Mouse (Mus musculus) lung, postnatal 0 days (tissue): ENCODE measurements around the gene Meis2. TPM values are rescaled to one million over a fixed set of nuclear protein-coding genes. Genes with fewer than 3 reads are reported as not detected.
A peak's percentile ranks its signal among the peaks of the same experiment; 100 is the strongest.

Experiments used
- ATAC-seq: fragments of 200-750 bp; cut with Nextera tagmentation; 2 replicates; pipeline ENCODE4 v1.8.0; 2017; ENCODE audit warnings: moderate library complexity
- DNase-seq: peaks from one replicate; pipeline ENCODE4 v3.0.0-alpha.2; 2016; ENCODE audit warnings: low spot score
- H3K27ac ChIP-seq: fragments of 300-500 bp; sonication (generic); 2 replicates; pipeline ENCODE4 v1.5.1; 2014; ENCODE audit warnings: antibody characterized with exemption, mild to moderate bottlenecking, low read length, mixed read lengths
- H3K27me3 ChIP-seq: fragments of 300-500 bp; sonication (generic); replicated peaks from 2 replicates; pipeline ENCODE4 v1.6.1; 2014; ENCODE audit warnings: low read length, mixed read lengths; ENCODE audit not compliant: insufficient read depth
- H3K36me3 ChIP-seq: fragments of 300-500 bp; sonication (generic); 2 replicates; pipeline ENCODE4 v1.6.1; 2014; ENCODE audit warnings: low read length, mixed read lengths; ENCODE audit not compliant: insufficient read depth
- H3K4me1 ChIP-seq: fragments of 300-500 bp; sonication (generic); 2 replicates; pipeline ENCODE4 v1.6.1; 2014; ENCODE audit warnings: antibody characterized with exemption, low read depth, low read length, mixed read lengths; ENCODE audit not compliant: insufficient read depth
- H3K4me2 ChIP-seq: fragments of 300-500 bp; sonication (generic); replicated peaks from 2 replicates; pipeline ENCODE4 v1.6.1; 2014; ENCODE audit warnings: low read depth, mild to moderate bottlenecking, low read length, moderate library complexity, mixed read lengths
- H3K4me3 ChIP-seq: fragments of 300-500 bp; sonication (generic); 2 replicates; pipeline ENCODE4 v1.5.1; 2014; ENCODE audit warnings: low read depth, low read length
- H3K9ac ChIP-seq: fragments of 300-500 bp; sonication (generic); replicated peaks from 2 replicates; pipeline ENCODE4 v1.6.1; 2014; ENCODE audit warnings: low read depth, mild to moderate bottlenecking
- H3K9me3 ChIP-seq: fragments of 300-500 bp; sonication (generic); 2 replicates; pipeline ENCODE4 v1.6.1; 2016; ENCODE audit warnings: low read length, mixed read lengths
- CTCF ChIP-seq: IDR thresholded peaks from 2 replicates; pipeline ENCODE4 v1.5.1; 2016; ENCODE audit warnings: antibody characterized with exemption, mild to moderate bottlenecking
- EP300 ChIP-seq: IDR thresholded peaks from 2 replicates; pipeline ENCODE4 v1.6.1; 2016; ENCODE audit warnings: antibody characterized with exemption, mild to moderate bottlenecking, control low read depth
- WGBS: fragments of 180-500 bp; shearing (Covaris S2); extraction: QIAGEN DNeasy Blood & Tissue Kit; methylation state at CpG from one replicate; pipeline ENCODE4 v1.1.7; 2014; 5-methylcytosine and 5-hydroxymethylcytosine counted together
- polyA plus RNA-seq: library from polyadenylated mRNA; unstranded; fragments of >200 nt; fragmentation: Nextera tagmentation; extraction: Ambion mirVana; gene quantifications from 2 replicates; pipeline ENCODE4 v1.2.1, GENCODE M21; 2015

The Meis2 gene
- polyA plus RNA-seq, 1 experiment from 2014 or later = 12.0 TPM

DNA sequence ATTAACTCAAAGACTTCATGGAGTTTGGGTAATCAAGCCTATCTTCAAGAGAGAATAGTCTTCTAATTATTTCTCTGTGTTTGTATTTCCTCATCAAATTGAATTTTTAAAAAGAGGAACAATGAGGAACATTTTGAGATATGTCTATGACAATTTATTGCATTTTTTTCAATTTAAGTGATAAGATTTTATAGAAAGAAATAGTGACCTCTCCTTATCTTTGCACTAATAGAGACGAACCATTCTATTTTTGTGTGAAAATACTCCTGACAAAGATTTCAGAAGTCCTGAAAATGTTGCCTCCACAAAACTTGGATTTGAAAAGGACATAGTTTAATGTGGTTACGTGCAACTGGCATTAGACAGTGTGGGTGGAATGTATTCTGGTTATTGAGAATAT is 131.3 kb downstream of the Meis2 start:
- ATAC-seq (no peak), DNase-seq (no peak)
- Histone ChIP-seq H3K4me3 (no peak overlapping the region), H3K27ac (no peak overlapping the region), H3K9ac (no peak overlapping the region), H3K36me3 (no peaks in the 10 kb centered on the region), H3K4me2 (no peak overlapping the region), H3K4me1 (no peaks in the 10 kb centered on the region), H3K9me3 (no peaks in the 10 kb centered on the region), H3K27me3 (no peaks in the 10 kb centered on the region)
- TF ChIP-seq CTCF (no peak), EP300 (no peak)
- 90% methylated on average over 2 of the region's 2 CpGs for WGBS

DNA sequence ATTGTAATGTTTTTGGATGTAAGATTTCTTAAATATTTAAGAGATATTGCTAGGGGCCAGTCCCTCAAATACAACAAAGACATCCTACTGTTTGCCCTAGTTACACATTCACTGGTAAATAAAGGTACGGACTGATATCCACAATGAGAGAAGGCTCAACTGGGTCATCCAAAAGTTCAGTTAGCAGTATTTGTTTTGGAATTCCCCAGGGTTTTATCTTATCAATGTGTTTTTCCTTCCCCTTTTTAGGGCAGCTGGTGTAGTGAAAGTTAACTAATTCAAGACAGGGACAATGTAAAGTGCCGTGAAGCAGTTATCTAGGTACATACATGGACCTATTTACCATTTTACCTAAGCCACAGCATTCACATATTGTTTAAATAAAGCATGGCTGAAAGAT is 132.4 kb downstream of the Meis2 start:
- TF ChIP-seq EP300 = no peak
- no peak for TF ChIP-seq CTCF
- Histone ChIP-seq H3K4me1 (no peaks in the 10 kb centered on the region), H3K9ac (no peak overlapping the region), H3K4me2 (no peak overlapping the region), H3K4me3 (no peak overlapping the region), H3K27me3 (no peaks in the 10 kb centered on the region), H3K36me3 (no peaks in the 10 kb centered on the region), H3K27ac (no peak overlapping the region), H3K9me3 (no peaks in the 10 kb centered on the region)
- DNase-seq = no peak
- no peak for ATAC-seq
- 44% methylated on average over 2 of the region's 2 CpGs for WGBS

DNA sequence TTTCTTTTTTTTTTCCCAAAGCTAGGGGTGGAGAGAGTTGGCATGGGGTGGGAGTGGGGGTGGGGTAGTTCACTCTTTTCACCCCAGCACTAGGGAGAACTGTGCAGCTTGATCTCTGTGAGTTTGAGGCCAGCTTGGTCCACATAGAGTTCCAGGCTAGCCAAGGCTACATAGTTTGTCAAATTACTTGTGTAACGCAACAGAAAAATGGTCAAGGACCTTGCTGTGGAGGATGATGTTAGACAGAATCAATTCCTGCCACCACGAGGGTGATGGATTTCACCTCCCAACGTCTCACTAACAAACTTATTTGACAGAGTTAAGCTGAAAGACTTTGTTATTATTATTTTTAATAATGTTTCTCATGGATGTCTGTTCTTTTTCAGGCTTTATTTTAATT is 139.9 kb downstream of the Meis2 start:
- Histone ChIP-seq H3K36me3 (no peaks in the 10 kb centered on the region), H3K4me2 (no peak overlapping the region), H3K9ac (no peak overlapping the region), H3K9me3 (no peaks in the 10 kb centered on the region), H3K4me1 (no peaks in the 10 kb centered on the region; the same call in 1 of the 2 replicates), H3K4me3 (no peak overlapping the region), H3K27ac (no peak overlapping the region), H3K27me3 (no peaks in the 10 kb centered on the region)
- TF ChIP-seq EP300 (no peak), CTCF (no peak)
- ATAC-seq (no peak), DNase-seq (no peak)
- WGBS = 73% methylated on average over 3 of the region's 3 CpGs

DNA sequence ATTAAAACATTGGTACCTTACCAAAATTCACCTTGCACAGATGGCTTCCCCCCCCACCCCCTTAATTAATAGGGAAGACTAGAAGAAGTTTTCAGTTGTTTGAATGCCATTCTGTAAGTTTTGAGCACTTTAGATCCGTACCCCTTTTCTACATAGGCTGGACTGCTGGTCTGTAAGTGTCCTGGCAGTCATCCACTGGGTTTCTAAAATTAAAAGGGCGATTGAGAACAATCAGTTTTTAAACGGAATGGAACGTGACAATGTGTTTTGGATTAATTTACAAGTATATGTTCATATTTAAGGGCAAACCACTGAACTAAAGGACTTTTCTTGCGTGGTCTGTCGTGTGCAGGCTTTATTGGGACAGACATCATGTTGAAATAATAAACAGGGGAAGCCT is 141.2 kb downstream of the Meis2 start:
- no peaks in the 10 kb centered on the region for H3K27me3 ChIP-seq
- no peak for TF ChIP-seq EP300
- TF ChIP-seq CTCF = no peak
- no peaks in the 10 kb centered on the region for H3K36me3 ChIP-seq
- no peak overlapping the region for H3K4me3 ChIP-seq
- ATAC-seq = peak; percentile 37; the same call in 1 of the 2 replicates
- H3K9me3 ChIP-seq = no peaks in the 10 kb centered on the region
- no peak overlapping the region for H3K9ac ChIP-seq
- H3K4me1 ChIP-seq = no peaks in the 10 kb centered on the region; the same call in 1 of the 2 replicates
- DNase-seq = peak; percentile 35
- WGBS = 53% methylated on average over 6 of the region's 6 CpGs
- peak overlapping the region; percentile 38 for H3K27ac ChIP-seq
- no peak overlapping the region; the same call in 1 of the 2 replicates for H3K4me2 ChIP-seq

DNA sequence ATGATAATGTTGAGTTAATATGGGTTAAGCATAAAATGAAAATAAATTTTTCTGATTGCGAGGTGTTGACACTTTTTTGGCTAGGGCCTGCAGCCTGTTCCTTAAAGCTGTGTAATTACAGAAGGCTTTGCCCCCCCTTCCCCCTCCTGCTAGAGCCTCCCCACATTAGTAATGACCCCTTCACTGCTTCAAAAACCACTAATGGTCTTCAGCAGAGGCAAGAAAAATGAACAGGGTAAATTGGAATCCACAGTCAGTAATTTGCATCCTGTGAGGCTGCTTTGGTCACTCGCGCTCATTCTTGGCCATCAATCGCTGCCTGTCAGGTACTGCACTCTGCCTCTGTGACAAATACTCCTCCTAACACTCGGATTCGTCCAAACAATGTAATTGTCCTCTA is 142.4 kb downstream of the Meis2 start:
- Histone ChIP-seq H3K27me3 (no peaks in the 10 kb centered on the region), H3K4me2 (no peak overlapping the region), H3K4me3 (no peak overlapping the region), H3K9ac (no peak overlapping the region), H3K4me1 (no peaks in the 10 kb centered on the region; the same call in 1 of the 2 replicates), H3K27ac (no peak overlapping the region), H3K9me3 (no peaks in the 10 kb centered on the region), H3K36me3 (no peaks in the 10 kb centered on the region)
- 35% methylated on average over 6 of the region's 6 CpGs for WGBS
- peak; percentile 17 for DNase-seq
- no peak for ATAC-seq
- TF ChIP-seq CTCF (no peak), EP300 (no peak)

DNA sequence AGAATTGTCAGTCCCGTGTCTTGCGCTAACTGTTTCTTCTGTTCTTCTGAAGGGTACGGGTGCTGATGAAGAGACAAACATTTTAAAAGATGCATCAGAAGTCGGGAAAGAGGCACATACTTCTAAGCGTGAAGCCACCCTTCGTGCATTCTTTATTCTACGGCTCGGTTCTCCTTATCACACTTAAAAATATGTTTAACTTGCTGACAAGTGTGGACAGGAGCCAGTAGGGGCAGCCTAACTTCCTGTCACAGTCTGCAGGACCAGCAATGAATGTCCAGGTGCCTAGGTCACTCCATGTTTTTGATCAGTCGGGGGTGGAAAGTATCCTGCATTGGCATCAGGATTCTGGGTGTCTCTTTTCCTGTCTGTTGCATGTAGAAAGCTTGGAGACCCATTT is 144.0 kb downstream of the Meis2 start:
- no peaks in the 10 kb centered on the region for H3K36me3 ChIP-seq
- no peaks in the 10 kb centered on the region; the same call in 1 of the 2 replicates for H3K4me1 ChIP-seq
- WGBS = 40% methylated on average over 9 of the region's 9 CpGs
- DNase-seq = no peak
- no peaks in the 10 kb centered on the region for H3K9me3 ChIP-seq
- no peak overlapping the region for H3K4me2 ChIP-seq
- no peak overlapping the region for H3K27ac ChIP-seq
- ATAC-seq = no peak
- no peak for TF ChIP-seq EP300
- peak; percentile 27 for TF ChIP-seq CTCF
- H3K4me3 ChIP-seq = no peak overlapping the region
- H3K9ac ChIP-seq = no peak overlapping the region
- no peaks in the 10 kb centered on the region for H3K27me3 ChIP-seq

DNA sequence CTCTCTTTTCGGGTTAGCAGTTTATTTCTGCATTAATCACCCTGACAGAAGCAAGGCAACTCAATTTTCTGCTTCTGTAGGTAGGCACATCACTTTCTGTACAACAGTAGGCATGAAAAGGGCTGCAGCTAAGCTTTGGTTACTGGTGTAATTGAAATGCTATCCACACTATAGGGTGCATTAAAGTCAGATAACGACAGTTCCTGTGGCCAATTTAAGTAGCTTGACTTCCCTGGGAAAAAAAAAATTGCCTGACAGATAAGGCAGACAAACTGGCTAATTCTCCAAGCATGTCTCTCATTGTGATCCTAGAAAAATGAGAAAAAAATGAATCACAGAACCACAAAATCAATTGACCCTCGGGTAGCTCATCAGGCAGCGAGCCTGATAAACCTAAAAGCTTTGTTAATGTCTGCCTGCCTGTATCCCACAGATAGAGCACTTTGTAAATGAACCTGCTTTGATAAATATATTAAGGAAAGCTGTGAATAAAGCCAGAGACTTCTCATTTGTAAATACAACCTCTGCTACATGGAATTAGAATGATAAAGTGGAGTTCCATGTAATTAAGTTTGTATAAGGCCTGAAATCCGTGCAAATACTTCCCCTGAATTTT is 145.2 kb downstream of the Meis2 start:
- no peak overlapping the region for H3K4me3 ChIP-seq
- TF ChIP-seq EP300 (no peak), CTCF (no peak)
- 66% methylated on average over 5 of the region's 5 CpGs for WGBS
- H3K4me2 ChIP-seq = no peak overlapping the region
- H3K27ac ChIP-seq = no peak overlapping the region
- DNase-seq = no peak
- ATAC-seq = no peak
- no peak overlapping the region for H3K9ac ChIP-seq
- no peaks in the 10 kb centered on the region for H3K27me3 ChIP-seq
- H3K4me1 ChIP-seq = no peaks in the 10 kb centered on the region; the same call in 1 of the 2 replicates
- no peaks in the 10 kb centered on the region for H3K9me3 ChIP-seq
- H3K36me3 ChIP-seq = no peaks in the 10 kb centered on the region
